9 mouse cellular contexts compared by ENCODE assay signal in the genomic region with DNA sequence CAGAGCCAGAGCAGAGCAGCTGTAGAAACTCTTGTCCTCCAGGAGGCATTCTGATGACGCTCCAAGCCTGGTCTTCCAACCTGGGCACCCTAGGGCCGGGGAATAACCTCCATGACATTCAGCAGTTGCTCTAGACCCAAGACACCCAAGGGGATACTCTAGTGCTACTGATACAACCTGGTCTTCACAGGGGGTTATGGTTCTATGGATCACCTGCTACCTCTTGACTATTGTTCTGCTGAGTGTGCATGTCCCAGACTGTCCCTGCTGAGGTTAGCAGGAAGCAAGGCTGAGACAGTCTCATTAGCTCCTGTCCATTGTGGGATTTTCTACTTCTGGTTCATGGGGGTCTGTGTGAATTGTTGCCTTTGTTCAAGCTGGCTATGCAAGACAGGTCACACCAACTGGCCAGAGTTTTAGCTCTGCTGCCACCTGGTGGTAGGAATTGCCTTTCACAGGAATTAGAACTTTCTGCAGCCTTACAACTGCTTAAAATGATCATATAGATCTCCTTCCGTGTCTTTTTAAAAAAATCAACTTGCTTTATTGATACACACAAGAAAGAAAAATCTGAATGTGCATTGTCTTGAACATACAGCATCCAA. TPM values are rescaled to one million over a fixed set of nuclear protein-coding genes. Genes with fewer than 3 reads are reported as not detected.
DNase-seq lines count a peak whose midpoint lies in the region; ATAC-seq lines count a peak whose summit lies in the region.
"Had no signal": no experiment of that assay in that cellular context is flagged by ENCODE, and none has a peak within 500 bp of the region (broad histone marks: within the 10 kb centered on the region; RNA-seq: fewer than 3 reads in every experiment).

No protein-coding gene starts in this region.

- intact Hi-C loops in heart, postnatal 10 days (cut with DNase I): loop anchor here (5.0 kb wide), 1 partner anchor 217 kb away; no protein-coding TSS in a partner anchor

- ATAC-seq in CD4-positive, CD25-positive, alpha-beta regulatory T cell, adult 4 months: peak; percentile 71
- peak; percentile 66 for ATAC-seq in neutrophil, adult 5-6 weeks (ENCODE audit: extremely low read depth, insufficient number of reproducible peaks, low FRiP score, poor library complexity, severe bottlenecking)

- peak; percentile 83 for DNase-seq in adrenal gland, postnatal 14 days
- DNase-seq in embryo, embryonic 9.5 days (ENCODE audit: extremely low spot score): peak; percentile 72
- DNase-seq in heart, postnatal 10 days: peak; percentile 76 to 85
- DNase-seq in kidney, postnatal 36 days: peak; percentile 60 to 87
- peak; percentile 35 to 51 for DNase-seq in lung, adult 18-20 months
- peak; percentile 23 to 71 for DNase-seq in thymus, postnatal 10 days (ENCODE audit: low spot score in 2 of 2)

RNA-seq across cellular contexts. Expression of gene Tmed3, which starts 30.8 kb away (rescaled TPM):
- polyA plus RNA-seq in CD4-positive, CD25-positive, alpha-beta regulatory T cell, adult 4 months (2017; shearing (Covaris generic)): 10 to 100 TPM; 57.1 to 64.7 TPM
- total RNA-seq in adrenal gland, postnatal 14 days (2021): 67.1 and 72.8 TPM in 2 replicates
- total RNA-seq in heart, postnatal 10 days (2021): 10 to 100 TPM; 36.6 to 37.1 TPM
- 14.2 and 14.9 TPM in 2 replicates for total RNA-seq in neutrophil, adult 5-6 weeks (2017)

RNA-seq across cellular contexts. Expression of gene Minar1, which starts 51.2 kb away (rescaled TPM):
- polyA plus RNA-seq in CD4-positive, CD25-positive, alpha-beta regulatory T cell, adult 4 months (2017; shearing (Covaris generic)): not detected
- 0.11 and 0.26 TPM in 2 replicates for total RNA-seq in adrenal gland, postnatal 14 days (2021)
- total RNA-seq in heart, postnatal 10 days (2021): under 1 TPM; 0.05 to 0.10 TPM
- total RNA-seq in neutrophil, adult 5-6 weeks (2017): not detected in 2 replicates
- polyA plus RNA-seq: heart, embryonic 14.5 days had no signal

Comparison
In these comparisons a context has a peak if more than half of its experiments do, and no peak if none do; other contexts are left out.
1. Peak in every context shown above with its lines: DNase-seq and ATAC-seq.